Mouse (Mus musculus) heart, adult 2 months (tissue): Measurements from ENCODE around the gene Ehmt2.

ENCODE experiments used
- CTCF ChIP-seq: fragments of 200-600 bp; IDR thresholded peaks from 2 replicates; pipeline ENCODE4 v1.8.1; 2022; ENCODE audit warnings: antibody characterized with exemption, mild to moderate bottlenecking, moderate library complexity
- EP300 ChIP-seq: fragments of 200-500 bp; IDR thresholded peaks from 2 replicates; pipeline ENCODE4 v1.6.1; 2011; ENCODE audit warnings: low read depth, low read length, control low read depth; ENCODE audit not compliant: insufficient read depth
- POLR2A ChIP-seq: fragments of 200-500 bp; IDR thresholded peaks from 2 replicates; pipeline ENCODE4 v1.6.1; 2011; ENCODE audit warnings: mild to moderate bottlenecking, low read depth, low read length, control low read depth; ENCODE audit not compliant: insufficient read depth

DNA sequence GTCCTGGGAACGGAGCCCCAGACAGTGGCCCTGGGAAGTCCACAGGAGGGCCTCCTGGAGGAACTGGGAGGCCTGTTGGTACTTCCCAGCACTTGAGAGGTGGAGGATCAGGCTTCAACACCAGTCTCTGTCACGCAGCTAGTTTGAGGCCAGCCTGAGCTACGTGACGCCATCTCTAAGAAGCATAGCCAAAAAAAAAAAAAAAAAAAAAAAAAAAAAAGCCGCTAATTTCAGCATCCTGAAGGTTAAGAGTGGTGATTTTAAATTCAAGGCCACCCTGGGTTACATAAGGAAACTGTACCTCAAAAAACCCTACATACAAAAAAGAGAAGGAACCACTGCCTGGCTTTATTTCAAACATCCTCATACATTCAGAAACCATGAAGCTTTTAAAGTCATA, 26.0 kb downstream of the Ehmt2 start:
- TF ChIP-seq CTCF, result no peak
- no peak for TF ChIP-seq POLR2A
- TF ChIP-seq EP300, result no peak
